Mouse (Mus musculus): ENCODE results near the gene Reps2. TPM values are rescaled to one million over a fixed set of nuclear protein-coding genes. Genes with fewer than 3 reads are reported as not detected.

Gene Reps2
- total RNA-seq, 1 experiment, result 1.5 TPM

GRCm38 (mm10) chrX:162590145-162590790 is 53.2 kb downstream of the Reps2 start:
- H3K9me3 ChIP-seq (ENCODE audit: control insufficient read depth, insufficient read depth, low read depth, low read length), result no peaks in the 10 kb centered on the region

GRCm38 (mm10) chrX:162589173-162589805 is 54.2 kb downstream of the Reps2 start:
- H3K9ac ChIP-seq (ENCODE audit: insufficient read depth, low read depth, low read length, poor library complexity, severe bottlenecking), result no peak overlapping the region
- H3K27ac ChIP-seq (ENCODE audit: insufficient read depth, low read depth, low read length, poor library complexity, severe bottlenecking), result no peak overlapping the region
- no peaks in the 10 kb centered on the region for H3K36me3 ChIP-seq (ENCODE audit: control insufficient read depth, insufficient read depth, low read length, poor library complexity, severe bottlenecking)
- DNase-seq (ENCODE audit: low read depth, low spot score), result no peak
- no peaks in the 10 kb centered on the region for H3K4me1 ChIP-seq (ENCODE audit: control insufficient read depth in 2 of 2, insufficient read depth in 2 of 2, low read length in 2 of 2, poor library complexity in 1 of 2)
- H3K9me3 ChIP-seq (ENCODE audit: control insufficient read depth, insufficient read depth, low read depth, low read length), result no peaks in the 10 kb centered on the region
- no peak overlapping the region for H3K4me3 ChIP-seq (ENCODE audit: insufficient read depth in 1 of 2, low read depth in 1 of 2, low read length in 2 of 2, poor library complexity in 1 of 2, severe bottlenecking in 1 of 2)
- TF ChIP-seq CHD2 (IDR thresholded peaks at IDR 0.05; ENCODE audit: low read depth, low read length), result no peak
- TF ChIP-seq MAFK (IDR thresholded peaks at IDR 0.05; ENCODE audit: insufficient read depth, low read depth, low read length), result no peak
- TF ChIP-seq HCFC1 (IDR thresholded peaks at IDR 0.05; ENCODE audit: borderline replicate concordance, insufficient read depth, low read length), result no peak
- no peak for TF ChIP-seq ZC3H11A (IDR thresholded peaks at IDR 0.05; ENCODE audit: borderline replicate concordance, low read depth, low read length)
- no peak for TF ChIP-seq ZNF384 (IDR thresholded peaks at IDR 0.05; ENCODE audit: low read depth, low read length)
- in situ Hi-C loops (cut with MboI; ENCODE audit: low sequenced_read_pairs in 2 of 2, unreplicated experiment in 2 of 2), result no loop called here

More at GRCm38 (mm10) chrX:162590145-162590790, 53.2 kb downstream of the Reps2 start:
- Histone ChIP-seq H3K36me3 (ENCODE audit: control insufficient read depth, insufficient read depth, low read length, poor library complexity, severe bottlenecking) (no peaks in the 10 kb centered on the region), H3K27ac (ENCODE audit: insufficient read depth, low read depth, low read length, poor library complexity, severe bottlenecking) (no peak overlapping the region), H3K9ac (ENCODE audit: insufficient read depth, low read depth, low read length, poor library complexity, severe bottlenecking) (no peak overlapping the region), H3K4me3 (ENCODE audit: insufficient read depth in 1 of 2, low read depth in 1 of 2, low read length in 2 of 2, poor library complexity in 1 of 2, severe bottlenecking in 1 of 2) (no peak overlapping the region), H3K4me1 (ENCODE audit: control insufficient read depth in 2 of 2, insufficient read depth in 2 of 2, low read length in 2 of 2, poor library complexity in 1 of 2) (no peaks in the 10 kb centered on the region)
- TF ChIP-seq HCFC1 (IDR thresholded peaks at IDR 0.05; ENCODE audit: borderline replicate concordance, insufficient read depth, low read length) (no peak), MAFK (IDR thresholded peaks at IDR 0.05; ENCODE audit: insufficient read depth, low read depth, low read length) (no peak), CHD2 (IDR thresholded peaks at IDR 0.05; ENCODE audit: low read depth, low read length) (no peak), ZNF384 (IDR thresholded peaks at IDR 0.05; ENCODE audit: low read depth, low read length) (no peak), ZC3H11A (IDR thresholded peaks at IDR 0.05; ENCODE audit: borderline replicate concordance, low read depth, low read length) (no peak)
- DNase-seq (ENCODE audit: low read depth, low spot score), result no peak
- in situ Hi-C loops (cut with MboI; ENCODE audit: low sequenced_read_pairs in 2 of 2, unreplicated experiment in 2 of 2), result no loop called here

GRCm38 (mm10) chrX:162584349-162584748 is 59.1 kb downstream of the Reps2 start:
- no peak overlapping the region for H3K4me3 ChIP-seq (ENCODE audit: insufficient read depth in 1 of 2, low read depth in 1 of 2, low read length in 2 of 2, poor library complexity in 1 of 2, severe bottlenecking in 1 of 2)
- in situ Hi-C loops (cut with MboI; ENCODE audit: low sequenced_read_pairs in 2 of 2, unreplicated experiment in 2 of 2), result no loop called here

GRCm38 (mm10) chrX:162580521-162580920 is 62.9 kb downstream of the Reps2 start:
- Histone ChIP-seq H3K9me3 (ENCODE audit: control insufficient read depth, insufficient read depth, low read depth, low read length) (no peaks in the 10 kb centered on the region), H3K9ac (ENCODE audit: insufficient read depth, low read depth, low read length, poor library complexity, severe bottlenecking) (no peak overlapping the region), H3K4me1 (ENCODE audit: control insufficient read depth in 2 of 2, insufficient read depth in 2 of 2, low read length in 2 of 2, poor library complexity in 1 of 2) (no peaks in the 10 kb centered on the region), H3K4me3 (ENCODE audit: insufficient read depth in 1 of 2, low read depth in 1 of 2, low read length in 2 of 2, poor library complexity in 1 of 2, severe bottlenecking in 1 of 2) (no peak overlapping the region), H3K27ac (ENCODE audit: insufficient read depth, low read depth, low read length, poor library complexity, severe bottlenecking) (no peak overlapping the region), H3K36me3 (ENCODE audit: control insufficient read depth, insufficient read depth, low read length, poor library complexity, severe bottlenecking) (no peaks in the 10 kb centered on the region)
- DNase-seq (ENCODE audit: low read depth, low spot score), result no peak
- no peak for TF ChIP-seq CHD2 (IDR thresholded peaks at IDR 0.05; ENCODE audit: low read depth, low read length)
- TF ChIP-seq ZNF384 (IDR thresholded peaks at IDR 0.05; ENCODE audit: low read depth, low read length), result no peak
- no peak for TF ChIP-seq ZC3H11A (IDR thresholded peaks at IDR 0.05; ENCODE audit: borderline replicate concordance, low read depth, low read length)
- TF ChIP-seq HCFC1 (IDR thresholded peaks at IDR 0.05; ENCODE audit: borderline replicate concordance, insufficient read depth, low read length), result no peak
- no peak for TF ChIP-seq MAFK (IDR thresholded peaks at IDR 0.05; ENCODE audit: insufficient read depth, low read depth, low read length)
- in situ Hi-C loops (cut with MboI; ENCODE audit: low sequenced_read_pairs in 2 of 2, unreplicated experiment in 2 of 2), result no loop called here

More at GRCm38 (mm10) chrX:162584349-162584748, 59.1 kb downstream of the Reps2 start:
- Histone ChIP-seq H3K27ac (ENCODE audit: insufficient read depth, low read depth, low read length, poor library complexity, severe bottlenecking) (no peak overlapping the region), H3K36me3 (ENCODE audit: control insufficient read depth, insufficient read depth, low read length, poor library complexity, severe bottlenecking) (no peaks in the 10 kb centered on the region), H3K4me1 (ENCODE audit: control insufficient read depth in 2 of 2, insufficient read depth in 2 of 2, low read length in 2 of 2, poor library complexity in 1 of 2) (no peaks in the 10 kb centered on the region), H3K9ac (ENCODE audit: insufficient read depth, low read depth, low read length, poor library complexity, severe bottlenecking) (no peak overlapping the region), H3K9me3 (ENCODE audit: control insufficient read depth, insufficient read depth, low read depth, low read length) (no peaks in the 10 kb centered on the region)
- no peak for TF ChIP-seq HCFC1 (IDR thresholded peaks at IDR 0.05; ENCODE audit: borderline replicate concordance, insufficient read depth, low read length)
- TF ChIP-seq ZNF384 (IDR thresholded peaks at IDR 0.05; ENCODE audit: low read depth, low read length), result no peak
- DNase-seq (ENCODE audit: low read depth, low spot score), result no peak
